10 mouse cellular contexts compared by ENCODE assay signal in the genomic region with DNA sequence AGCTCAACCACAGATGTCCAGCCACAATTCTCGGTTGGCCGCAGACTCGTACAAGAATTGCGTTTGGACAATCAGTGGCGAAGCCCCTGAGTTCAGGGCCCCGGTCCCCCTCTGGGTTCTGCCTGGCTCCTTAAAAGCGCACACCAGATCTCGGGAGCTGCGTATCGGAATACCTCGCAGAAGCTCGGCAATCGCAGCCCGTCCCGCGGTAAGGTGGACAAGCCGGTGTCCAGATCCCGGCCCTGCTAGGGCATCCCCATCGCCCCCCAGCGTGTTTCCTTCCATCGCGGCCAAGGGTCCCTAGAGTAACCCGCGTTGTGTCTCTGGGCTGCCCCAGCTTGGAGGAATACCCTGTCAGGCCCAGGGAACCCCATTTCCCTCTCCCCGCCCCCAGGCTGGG. TPM values are rescaled to one million over a fixed set of nuclear protein-coding genes. Genes with fewer than 3 reads are reported as not detected.
DNase-seq lines count a peak whose midpoint lies in the region; ATAC-seq and TF ChIP-seq lines count a peak whose summit lies in the region.
"Had no signal": no experiment of that assay in that cellular context is flagged by ENCODE, and none has a peak within 500 bp of the region (broad histone marks: within the 10 kb centered on the region; RNA-seq: fewer than 3 reads in every experiment).

No protein-coding gene starts in this region.

- no peaks in the 10 kb centered on the region for H3K27me3 ChIP-seq in cerebellum, adult 2 months (ENCODE audit: control insufficient read depth, insufficient read depth, low read length)
- H3K27me3 ChIP-seq in lung, embryonic 15.5 days, result peaks cover 59% of the 10 kb centered on the region
- peaks cover 47% of the 10 kb centered on the region for H3K27me3 ChIP-seq in limb, embryonic 11.5 days (ENCODE audit: control insufficient read depth, insufficient read depth, low read length)

- DNase-seq in cerebellum, adult 2 months, result peak in 1 of 2 experiments; percentile 32
- no peak for DNase-seq in cerebellum, adult 9-10 months
- no peak for DNase-seq in lung, postnatal 10 days
- peak; percentile 54 for DNase-seq in limb, embryonic 11.5 days (ENCODE audit: low spot score)
- DNase-seq in retina, embryonic 14.5 days (ENCODE audit: low spot score), result peak; percentile 34
- no peak for DNase-seq in cerebellum, adult 9-11 months
- no peak for DNase-seq in adrenal gland, postnatal 10 days
- DNase-seq: kidney, adult 18-20 months; spleen, adult 18-20 months had no signal

- no peak for ATAC-seq in lung, embryonic 15.5 days (ENCODE audit: borderline replicate concordance, extremely low read depth, low FRiP score, low TSS enrichment)
- ATAC-seq in limb, embryonic 11.5 days (ENCODE audit: insufficient number of reproducible peaks, low FRiP score, low TSS enrichment, low read depth), result no peak

- 36% methylated on average over 25 of the region's 25 CpGs for WGBS in cerebellum, adult 2 months
- 21% methylated on average over 25 of the region's 25 CpGs for WGBS in lung, embryonic 15.5 days
- 4% methylated on average over 25 of the region's 25 CpGs for WGBS in limb, embryonic 11.5 days

- 0 out of 2 replicates have a peak overlapping the region, but pooled peaks have one; percentile 17 for H3K4me2 ChIP-seq in lung, embryonic 15.5 days
- peak overlapping the region; percentile 34 for H3K4me2 ChIP-seq in limb, embryonic 11.5 days (ENCODE audit: low read depth, severe bottlenecking)

- H3K9ac ChIP-seq in lung, embryonic 15.5 days, result no peak overlapping the region
- H3K9ac ChIP-seq in limb, embryonic 11.5 days (ENCODE audit: low read length), result peak overlapping the region; percentile 24; the same call in 1 of the 2 replicates

- H3K9me3 ChIP-seq in lung, embryonic 15.5 days, result no peaks in the 10 kb centered on the region
- H3K9me3 ChIP-seq in limb, embryonic 11.5 days (ENCODE audit: control insufficient read depth, low read length), result no peaks in the 10 kb centered on the region

- H3K4me1 ChIP-seq in cerebellum, adult 2 months (ENCODE audit: control insufficient read depth, insufficient read depth, low read length), result no peaks in the 10 kb centered on the region
- H3K4me1 ChIP-seq in lung, embryonic 15.5 days, result peaks cover 4% of the 10 kb centered on the region; the same call in 1 of the 2 replicates
- peaks cover 7% of the 10 kb centered on the region; the same call in 1 of the 2 replicates for H3K4me1 ChIP-seq in limb, embryonic 11.5 days (ENCODE audit: control insufficient read depth, insufficient read depth, low read length)

- peak overlapping the region; percentile 29 for H3K4me3 ChIP-seq in cerebellum, adult 2 months (replicated peaks; ENCODE audit: insufficient read depth, low read depth, low read length)
- no peak overlapping the region for H3K4me3 ChIP-seq in lung, embryonic 15.5 days
- H3K4me3 ChIP-seq in limb, embryonic 11.5 days (ENCODE audit: low read depth, low read length), result peak overlapping the region; percentile 14

- TF ChIP-seq POLR2A in cerebellum, adult 2 months (IDR thresholded peaks at IDR 0.05; ENCODE audit: borderline replicate concordance, insufficient read depth, low read length), result no peak

- H3K36me3 ChIP-seq in lung, embryonic 15.5 days, result peaks cover 30% of the 10 kb centered on the region
- H3K36me3 ChIP-seq in limb, embryonic 11.5 days (ENCODE audit: control insufficient read depth, insufficient read depth, low read length), result peaks cover 3% of the 10 kb centered on the region; the same call in 1 of the 2 replicates

- H3K27ac ChIP-seq in cerebellum, adult 2 months (ENCODE audit: insufficient read depth, low read length), result peak overlapping the region; percentile 37; the same call in 1 of the 2 replicates
- no peak overlapping the region for H3K27ac ChIP-seq in lung, embryonic 15.5 days
- H3K27ac ChIP-seq in limb, embryonic 11.5 days (replicated peaks; ENCODE audit: low read depth, low read length), result no peak overlapping the region

- no peak for TF ChIP-seq CTCF in cerebellum, adult 2 months (IDR thresholded peaks at IDR 0.05; ENCODE audit: borderline replicate concordance, insufficient read depth, low read depth, low read length)

RNA-seq across cellular contexts. Expression of gene Cercam, which starts 23.3 kb away (rescaled TPM):
- polyA plus RNA-seq in cerebellum, adult 2 months (2012; rRNA removed), result 30.4 and 38.2 TPM in 2 replicates
- 12.2 and 12.9 TPM in 2 replicates for polyA plus RNA-seq in lung, embryonic 15.5 days (2015; fragmentation: Nextera tagmentation; extraction: Ambion mirVana)
- polyA plus RNA-seq in limb, embryonic 11.5 days (2014; fragmentation: Nextera tagmentation; extraction: Ambion mirVana), result 8.4 and 8.7 TPM in 2 replicates
- 10 to 100 TPM; 16.6 to 19.0 TPM for total RNA-seq in adrenal gland, postnatal 10 days (2021)

RNA-seq across cellular contexts. Expression of gene Urm1, which starts 25.8 kb away (rescaled TPM):
- 78.6 and 89.6 TPM in 2 replicates for polyA plus RNA-seq in cerebellum, adult 2 months (2012; rRNA removed)
- polyA plus RNA-seq in lung, embryonic 15.5 days (2015; fragmentation: Nextera tagmentation; extraction: Ambion mirVana), result 22.0 and 27.2 TPM in 2 replicates
- polyA plus RNA-seq in limb, embryonic 11.5 days (2014; fragmentation: Nextera tagmentation; extraction: Ambion mirVana), result 19.5 and 26.0 TPM in 2 replicates
- 10 to 100 TPM; 39.4 to 43.6 TPM for total RNA-seq in adrenal gland, postnatal 10 days (2021)

RNA-seq across cellular contexts. Expression of gene Slc27a4, which starts 43.2 kb away (rescaled TPM):
- polyA plus RNA-seq in cerebellum, adult 2 months (2012; rRNA removed), result 90.6 TPM in 2 replicates
- polyA plus RNA-seq in lung, embryonic 15.5 days (2015; fragmentation: Nextera tagmentation; extraction: Ambion mirVana), result 14.9 and 15.4 TPM in 2 replicates
- 9.0 and 11.6 TPM in 2 replicates for polyA plus RNA-seq in limb, embryonic 11.5 days (2014; fragmentation: Nextera tagmentation; extraction: Ambion mirVana)
- 10 to 100 TPM; 26.8 to 27.8 TPM for total RNA-seq in adrenal gland, postnatal 10 days (2021)

RNA-seq across cellular contexts. Expression of gene Odf2, which starts 43.4 kb away (rescaled TPM):
- 264 and 287 TPM in 2 replicates for polyA plus RNA-seq in cerebellum, adult 2 months (2012; rRNA removed)
- polyA plus RNA-seq in lung, embryonic 15.5 days (2015; fragmentation: Nextera tagmentation; extraction: Ambion mirVana), result 55.8 and 62.3 TPM in 2 replicates
- 80.5 and 91.8 TPM in 2 replicates for polyA plus RNA-seq in limb, embryonic 11.5 days (2014; fragmentation: Nextera tagmentation; extraction: Ambion mirVana)
- total RNA-seq in adrenal gland, postnatal 10 days (2021), result 10 to 100 TPM; 41.1 to 44.6 TPM

RNA-seq across cellular contexts. Expression of gene Trub2, which starts 57.3 kb away (rescaled TPM):
- 39.9 and 42.8 TPM in 2 replicates for polyA plus RNA-seq in cerebellum, adult 2 months (2012; rRNA removed)
- 38.0 and 38.4 TPM in 2 replicates for polyA plus RNA-seq in lung, embryonic 15.5 days (2015; fragmentation: Nextera tagmentation; extraction: Ambion mirVana)
- polyA plus RNA-seq in limb, embryonic 11.5 days (2014; fragmentation: Nextera tagmentation; extraction: Ambion mirVana), result 32.2 and 36.1 TPM in 2 replicates
- 10 to 100 TPM; 25.7 to 43.1 TPM for total RNA-seq in adrenal gland, postnatal 10 days (2021)

Comparison
In these comparisons a context has a peak if more than half of its experiments do, and no peak if none do; other contexts are left out.
1. DNase-seq: peak in limb, embryonic 11.5 days (single experiment) and retina, embryonic 14.5 days (single experiment); none in cerebellum, adult 9-10 months (single experiment), lung, postnatal 10 days (single experiment), cerebellum, adult 9-11 months (single experiment) and adrenal gland, postnatal 10 days (single experiment).